Mouse (Mus musculus): ENCODE measurements at regions not wholly inside any gene's neighbourhood (a gene's known extent, or its start where the extent isn't known, plus 50 kb on each side); places are given as distances from the start of the nearest gene placed in this dataset.

DNA sequence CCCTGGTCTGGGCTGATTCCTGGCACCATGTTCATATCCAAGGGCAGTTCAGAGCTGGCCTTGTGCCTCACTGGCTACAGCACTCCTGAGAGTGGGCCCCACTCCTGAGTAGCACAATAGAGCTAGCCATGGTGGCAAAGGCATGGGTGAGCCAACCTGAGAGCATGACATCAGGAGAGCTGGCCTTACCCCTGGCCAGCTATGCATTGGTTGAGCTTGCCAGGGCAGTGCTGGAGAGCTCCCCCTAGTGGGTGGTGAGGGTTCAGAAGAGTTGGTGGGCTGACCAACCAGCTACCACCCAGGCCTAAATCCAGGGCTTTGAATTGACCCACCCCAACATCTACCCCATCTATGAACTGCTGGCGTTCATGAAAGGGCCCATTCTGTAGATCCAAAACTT, 106.0 kb upstream of the Usp24 start:
- TF ChIP-seq CTCF (IDR thresholded peaks at IDR 0.05; ENCODE audit: control insufficient read depth, insufficient read depth, low read length) = peak; percentile 56
- no peak for TF ChIP-seq POLR2A (IDR thresholded peaks at IDR 0.05; ENCODE audit: borderline replicate concordance, control insufficient read depth, low read depth, low read length)
- Histone ChIP-seq H3K27ac (ENCODE audit: control insufficient read depth, insufficient read depth, low read depth, low read length, poor library complexity) (no peak overlapping the region), H3K4me1 (ENCODE audit: control insufficient read depth, insufficient read depth, low read length) (no peaks in the 10 kb centered on the region), H3K4me3 (replicated peaks; ENCODE audit: control insufficient read depth, low read depth, low read length) (no peak overlapping the region)
- WGBS = 93% methylated on average over 1 of the region's 1 CpGs

- 72% methylated on average over 5 of the region's 5 CpGs for WGBS
- TF ChIP-seq POLR2A (IDR thresholded peaks at IDR 0.05; ENCODE audit: borderline replicate concordance, control insufficient read depth, low read depth, low read length) = no peak
- TF ChIP-seq CTCF (IDR thresholded peaks at IDR 0.05; ENCODE audit: control insufficient read depth, insufficient read depth, low read length) = no peak
- H3K4me1 ChIP-seq (ENCODE audit: control insufficient read depth, insufficient read depth, low read length) = no peaks in the 10 kb centered on the region
These were observed 101.8 kb upstream of the Usp24 start for GRCm38 (mm10) chr4:106214170-106214569.

GRCm38 (mm10) chr4:106220621-106221020, 95.4 kb upstream of the Usp24 start:
- Histone ChIP-seq H3K4me3 (replicated peaks; ENCODE audit: control insufficient read depth, low read depth, low read length) (no peak overlapping the region), H3K27ac (ENCODE audit: control insufficient read depth, insufficient read depth, low read depth, low read length, poor library complexity) (no peak overlapping the region), H3K4me1 (ENCODE audit: control insufficient read depth, insufficient read depth, low read length) (no peaks in the 10 kb centered on the region)
- WGBS = 68% methylated on average over 9 of the region's 9 CpGs
- TF ChIP-seq CTCF (IDR thresholded peaks at IDR 0.05; ENCODE audit: control insufficient read depth, insufficient read depth, low read length) = no peak
- no peak for TF ChIP-seq POLR2A (IDR thresholded peaks at IDR 0.05; ENCODE audit: borderline replicate concordance, control insufficient read depth, low read depth, low read length)

More at GRCm38 (mm10) chr4:106214170-106214569, 101.8 kb upstream of the Usp24 start:
- H3K4me3 ChIP-seq (replicated peaks; ENCODE audit: control insufficient read depth, low read depth, low read length) = no peak overlapping the region
- no peak overlapping the region for H3K27ac ChIP-seq (ENCODE audit: control insufficient read depth, insufficient read depth, low read depth, low read length, poor library complexity)

GRCm38 (mm10) chr4:106225184-106225862, 90.7 kb upstream of the Usp24 start:
- 10% methylated on average over 12 of the region's 12 CpGs for WGBS
- no peak overlapping the region for H3K27ac ChIP-seq (ENCODE audit: control insufficient read depth, insufficient read depth, low read depth, low read length, poor library complexity)
- peaks cover 2% of the 10 kb centered on the region; the same call in 1 of the 2 replicates for H3K4me1 ChIP-seq (ENCODE audit: control insufficient read depth, insufficient read depth, low read length)
- TF ChIP-seq POLR2A (IDR thresholded peaks at IDR 0.05; ENCODE audit: borderline replicate concordance, control insufficient read depth, low read depth, low read length) (no peak), CTCF (IDR thresholded peaks at IDR 0.05; ENCODE audit: control insufficient read depth, insufficient read depth, low read length) (peak; percentile 51; the same call in 1 of the 2 replicates)
- peak overlapping the region; percentile 38 for H3K4me3 ChIP-seq (replicated peaks; ENCODE audit: control insufficient read depth, low read depth, low read length)

- no peak for TF ChIP-seq CTCF (IDR thresholded peaks at IDR 0.05; ENCODE audit: control insufficient read depth, insufficient read depth, low read length)
- TF ChIP-seq POLR2A (IDR thresholded peaks at IDR 0.05; ENCODE audit: borderline replicate concordance, control insufficient read depth, low read depth, low read length) = no peak
- Histone ChIP-seq H3K4me3 (replicated peaks; ENCODE audit: control insufficient read depth, low read depth, low read length) (no peak overlapping the region), H3K27ac (ENCODE audit: control insufficient read depth, insufficient read depth, low read depth, low read length, poor library complexity) (no peak overlapping the region), H3K4me1 (ENCODE audit: control insufficient read depth, insufficient read depth, low read length) (peaks cover 2% of the 10 kb centered on the region; the same call in 1 of the 2 replicates)
- WGBS = 81% methylated on average over 8 of the region's 8 CpGs
These were observed 88.6 kb upstream of the Usp24 start for GRCm38 (mm10) chr4:106227428-106227827.

- Histone ChIP-seq H3K4me3 (replicated peaks; ENCODE audit: control insufficient read depth, low read depth, low read length) (no peak overlapping the region), H3K27ac (ENCODE audit: control insufficient read depth, insufficient read depth, low read depth, low read length, poor library complexity) (no peak overlapping the region), H3K4me1 (ENCODE audit: control insufficient read depth, insufficient read depth, low read length) (peaks cover 2% of the 10 kb centered on the region; the same call in 1 of the 2 replicates)
- WGBS = 29% methylated on average over 9 of the region's 9 CpGs
- TF ChIP-seq POLR2A (IDR thresholded peaks at IDR 0.05; ENCODE audit: borderline replicate concordance, control insufficient read depth, low read depth, low read length) (no peak), CTCF (IDR thresholded peaks at IDR 0.05; ENCODE audit: control insufficient read depth, insufficient read depth, low read length) (peak; percentile 76)
These were observed 87.5 kb upstream of the Usp24 start for GRCm38 (mm10) chr4:106228534-106228933.

GRCm38 (mm10) chr4:106229526-106229925, 86.5 kb upstream of the Usp24 start:
- TF ChIP-seq CTCF (IDR thresholded peaks at IDR 0.05; ENCODE audit: control insufficient read depth, insufficient read depth, low read length) (no peak), POLR2A (IDR thresholded peaks at IDR 0.05; ENCODE audit: borderline replicate concordance, control insufficient read depth, low read depth, low read length) (no peak)
- Histone ChIP-seq H3K27ac (ENCODE audit: control insufficient read depth, insufficient read depth, low read depth, low read length, poor library complexity) (no peak overlapping the region), H3K4me1 (ENCODE audit: control insufficient read depth, insufficient read depth, low read length) (peaks cover 2% of the 10 kb centered on the region; the same call in 1 of the 2 replicates), H3K4me3 (replicated peaks; ENCODE audit: control insufficient read depth, low read depth, low read length) (no peak overlapping the region)
- WGBS = 16% methylated on average over 3 of the region's 3 CpGs

- H3K27ac ChIP-seq (ENCODE audit: control insufficient read depth, insufficient read depth, low read depth, low read length, poor library complexity) = no peak overlapping the region
- WGBS = 31% methylated on average over 9 of the region's 9 CpGs
- no peak overlapping the region for H3K4me3 ChIP-seq (replicated peaks; ENCODE audit: control insufficient read depth, low read depth, low read length)
- peaks cover 2% of the 10 kb centered on the region; the same call in 1 of the 2 replicates for H3K4me1 ChIP-seq (ENCODE audit: control insufficient read depth, insufficient read depth, low read length)
- no peak for TF ChIP-seq CTCF (IDR thresholded peaks at IDR 0.05; ENCODE audit: control insufficient read depth, insufficient read depth, low read length)
- no peak for TF ChIP-seq POLR2A (IDR thresholded peaks at IDR 0.05; ENCODE audit: borderline replicate concordance, control insufficient read depth, low read depth, low read length)
These were observed 83.5 kb upstream of the Usp24 start for GRCm38 (mm10) chr4:106232499-106232970.
